Mouse (Mus musculus) Muller cell, postnatal 12 days (primary cell): ENCODE measurements at regions not wholly inside any gene's neighbourhood (a gene's known extent, or its start where the extent isn't known, plus 50 kb on each side); places are given as distances from the start of the nearest gene placed in this dataset.
A peak's percentile ranks its signal among the peaks of the same experiment; 100 is the strongest.

Experiments used
- DNase-seq: peaks from one replicate; pipeline ENCODE4 v3.0.0-alpha.2; 2015; ENCODE audit errors: inconsistent ontology term

DNA sequence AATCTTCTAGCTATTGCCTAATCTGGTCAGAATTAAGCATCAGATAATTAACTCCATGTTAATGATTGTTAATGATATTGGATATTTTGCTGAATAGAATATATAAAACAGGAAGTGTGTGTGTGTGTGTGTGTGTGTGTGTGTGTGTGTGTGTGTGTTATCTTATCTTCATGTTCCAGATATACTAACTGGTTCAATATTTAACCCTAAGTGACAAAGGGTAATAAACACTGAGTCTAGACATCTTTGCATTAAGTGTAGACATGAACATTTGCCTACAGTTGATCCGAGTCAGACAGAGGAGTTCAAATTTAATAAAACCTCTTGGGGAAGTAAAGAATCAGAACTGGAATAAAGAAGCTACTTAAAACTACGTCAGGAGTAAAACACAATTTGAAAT is 161.6 kb downstream of the Fsip2 start:
- DNase-seq, result no peak

DNA sequence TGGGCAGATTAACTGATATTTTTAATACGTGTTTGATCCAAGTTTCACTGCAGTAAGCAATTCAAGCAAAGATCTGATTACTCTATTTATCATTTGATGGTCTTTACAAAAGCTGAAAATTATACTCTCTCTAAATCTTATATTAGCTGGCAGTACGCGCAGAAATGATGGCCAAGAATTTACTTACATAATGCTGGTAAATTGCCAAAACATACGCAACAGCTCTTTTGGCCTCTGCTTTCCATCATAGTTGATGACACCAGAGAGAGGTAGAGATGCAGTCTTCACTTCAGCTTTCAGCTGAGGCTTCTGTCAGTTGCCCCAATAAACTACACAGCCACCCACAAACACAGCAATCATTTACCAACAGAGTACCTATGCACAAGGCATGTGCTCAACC is 182.9 kb downstream of the Fsip2 start:
- DNase-seq, result no peak

DNA sequence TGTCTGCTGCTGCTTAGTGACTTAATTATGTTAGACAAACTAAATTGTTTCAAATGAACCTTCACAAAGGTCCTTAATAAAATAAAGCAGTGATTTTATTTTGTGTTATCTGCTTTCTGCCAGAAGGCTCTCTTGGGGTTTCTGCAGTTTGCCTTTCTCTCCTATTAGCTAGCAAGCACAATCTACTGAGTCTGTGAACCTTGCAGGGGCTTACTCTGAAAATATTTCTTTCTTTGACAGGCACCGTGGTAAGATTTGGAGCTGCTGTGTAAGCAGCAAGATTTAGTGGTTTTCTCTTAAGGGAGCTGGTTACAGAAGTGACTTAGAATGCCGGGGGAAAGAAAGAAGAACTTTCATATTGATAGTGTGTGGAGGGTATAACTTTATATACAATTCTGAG is 187.3 kb downstream of the Fsip2 start:
- no peak for DNase-seq

DNA sequence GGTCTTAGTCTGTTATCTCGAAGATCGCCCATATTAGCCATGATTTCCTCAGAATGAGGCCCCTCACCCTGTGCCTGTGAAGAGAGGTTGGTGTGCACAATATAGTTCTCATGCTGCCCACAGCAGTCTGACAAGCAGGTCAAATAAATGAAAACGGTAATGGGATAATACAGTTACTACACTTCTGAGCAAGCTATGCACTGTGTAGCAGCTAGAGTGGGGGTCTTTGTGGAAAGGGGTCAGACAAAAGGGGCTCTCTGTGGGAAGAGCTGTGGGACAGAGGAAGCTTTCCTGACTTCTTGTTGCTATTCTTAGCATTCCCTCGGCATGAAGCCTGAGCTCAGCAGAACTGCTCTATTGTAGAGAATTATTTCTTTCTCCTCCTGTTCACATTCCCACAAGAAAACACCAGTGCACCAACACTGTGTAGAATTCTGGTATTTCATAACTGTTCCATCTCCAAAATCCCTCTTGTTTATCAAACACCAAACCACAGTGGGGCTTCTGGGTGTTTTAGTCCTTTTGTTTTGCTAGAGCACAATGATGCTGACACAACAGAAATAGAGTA is 187.9 kb downstream of the Fsip2 start:
- DNase-seq, result no peak

DNA sequence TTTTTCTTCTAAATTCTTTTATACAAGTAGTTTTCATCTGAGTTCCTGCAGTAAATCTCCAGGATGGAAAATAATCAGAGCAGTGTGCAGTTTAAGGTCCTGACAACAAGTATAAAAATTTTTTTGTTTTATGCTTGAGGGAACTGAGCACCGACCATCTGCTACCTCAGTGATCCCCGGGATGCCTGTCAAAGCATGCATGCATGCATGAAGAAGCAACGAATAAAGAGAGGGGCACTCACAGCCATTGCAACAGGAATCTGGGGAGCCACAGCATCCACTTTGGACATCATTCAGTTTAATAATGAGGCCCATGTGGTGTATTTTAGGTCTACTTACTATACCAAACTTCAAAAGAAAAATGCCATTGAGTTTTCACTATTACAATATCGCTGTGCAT is 222.4 kb downstream of the Fsip2 start:
- DNase-seq, result peak; percentile 39
